Mouse (Mus musculus): ENCODE results near the gene Tubal3. TPM values are rescaled to one million over a fixed set of nuclear protein-coding genes. Genes with fewer than 3 reads are reported as not detected.
"Not testable (repeated sequence)": the region's sequence is repeated elsewhere in the genome, so short reads cannot be mapped to it uniquely, and the experiment has no call there.

Gene Tubal3
- polyA plus RNA-seq, 1 experiment = not detected

- Histone ChIP-seq H3K4me3 (ENCODE audit: insufficient read depth, low read depth, low read length) (no peak overlapping the region), H3K27ac (ENCODE audit: insufficient read depth, low read depth, low read length) (no peak overlapping the region), H3K4me1 (ENCODE audit: control insufficient read depth, insufficient read depth, low read length) (no peaks in the 10 kb centered on the region)
- WGBS = 63% methylated on average over 8 of the region's 8 CpGs
- no peak for TF ChIP-seq CTCF (IDR thresholded peaks at IDR 0.05; ENCODE audit: insufficient read depth, low read depth, low read length)
- no peak for TF ChIP-seq POLR2A (IDR thresholded peaks at IDR 0.05; ENCODE audit: insufficient read depth, low read depth, low read length)
These were observed 26.5 kb upstream of the Tubal3 start for GRCm38 (mm10) chr13:3891479-3892087.

- Histone ChIP-seq H3K27ac (ENCODE audit: insufficient read depth, low read depth, low read length) (no peak overlapping the region), H3K4me1 (ENCODE audit: control insufficient read depth, insufficient read depth, low read length) (no peaks in the 10 kb centered on the region), H3K4me3 (ENCODE audit: insufficient read depth, low read depth, low read length) (no peak overlapping the region)
- no peak for TF ChIP-seq POLR2A (IDR thresholded peaks at IDR 0.05; ENCODE audit: insufficient read depth, low read depth, low read length)
- no peak for TF ChIP-seq CTCF (IDR thresholded peaks at IDR 0.05; ENCODE audit: insufficient read depth, low read depth, low read length)
- WGBS = 32% methylated on average over 7 of the region's 7 CpGs
These were observed 25.5 kb upstream of the Tubal3 start for GRCm38 (mm10) chr13:3892601-3893000.

GRCm38 (mm10) chr13:3893126-3893734 lies 24.8 kb upstream of the Tubal3 start:
- under 1% methylated on average over 35 of the region's 35 CpGs for WGBS
- H3K27ac ChIP-seq (ENCODE audit: insufficient read depth, low read depth, low read length) = no peak overlapping the region
- H3K4me1 ChIP-seq (ENCODE audit: control insufficient read depth, insufficient read depth, low read length) = no peaks in the 10 kb centered on the region
- H3K4me3 ChIP-seq (ENCODE audit: insufficient read depth, low read depth, low read length) = peak overlapping the region; percentile 53
- TF ChIP-seq CTCF (IDR thresholded peaks at IDR 0.05; ENCODE audit: insufficient read depth, low read depth, low read length) (no peak), POLR2A (IDR thresholded peaks at IDR 0.05; ENCODE audit: insufficient read depth, low read depth, low read length) (peak; percentile 86)

GRCm38 (mm10) chr13:3894549-3894948 lies 23.5 kb upstream of the Tubal3 start:
- Histone ChIP-seq H3K4me1 (ENCODE audit: control insufficient read depth, insufficient read depth, low read length) (no peaks in the 10 kb centered on the region), H3K27ac (ENCODE audit: insufficient read depth, low read depth, low read length) (no peak overlapping the region), H3K4me3 (ENCODE audit: insufficient read depth, low read depth, low read length) (no peak overlapping the region)
- WGBS = 86% methylated on average over 8 of the region's 8 CpGs
- no peak for TF ChIP-seq POLR2A (IDR thresholded peaks at IDR 0.05; ENCODE audit: insufficient read depth, low read depth, low read length)
- no peak for TF ChIP-seq CTCF (IDR thresholded peaks at IDR 0.05; ENCODE audit: insufficient read depth, low read depth, low read length)

DNA sequence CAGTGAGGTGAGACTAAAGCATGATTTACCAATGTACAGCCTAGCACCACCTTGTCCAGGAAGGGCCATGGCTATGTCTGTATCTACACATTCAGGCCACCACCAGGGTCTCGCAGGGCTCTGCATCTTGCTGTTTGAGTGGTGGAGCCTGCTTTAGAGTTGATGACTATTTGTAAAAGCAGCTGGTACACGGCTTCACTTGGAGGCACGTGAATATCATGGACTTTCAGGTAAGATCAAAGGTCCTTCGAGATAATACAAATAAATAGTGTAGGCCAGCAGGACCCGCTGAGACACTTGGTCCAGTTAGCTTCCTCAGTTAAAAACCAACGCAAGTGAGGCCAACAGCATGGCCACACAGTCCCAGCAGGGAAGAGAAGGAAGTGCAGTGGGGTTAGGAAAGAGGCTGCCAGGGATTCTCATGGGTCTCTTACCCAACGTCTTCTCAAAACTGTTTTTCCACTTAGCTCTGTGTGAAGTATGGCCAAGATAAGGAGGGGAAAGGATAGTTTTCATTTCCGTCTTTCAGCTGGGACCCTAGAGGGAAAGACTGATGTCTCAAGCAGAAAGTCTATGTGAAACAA lies 22.6 kb upstream of the Tubal3 start:
- Histone ChIP-seq H3K4me1 (ENCODE audit: control insufficient read depth, insufficient read depth, low read length) (no peaks in the 10 kb centered on the region), H3K27ac (ENCODE audit: insufficient read depth, low read depth, low read length) (no peak overlapping the region), H3K4me3 (ENCODE audit: insufficient read depth, low read depth, low read length) (no peak overlapping the region)
- TF ChIP-seq CTCF (IDR thresholded peaks at IDR 0.05; ENCODE audit: insufficient read depth, low read depth, low read length) = no peak
- no peak for TF ChIP-seq POLR2A (IDR thresholded peaks at IDR 0.05; ENCODE audit: insufficient read depth, low read depth, low read length)
- WGBS = 90% methylated on average over 8 of the region's 8 CpGs

GRCm38 (mm10) chr13:3896032-3896431 lies 22.0 kb upstream of the Tubal3 start:
- Histone ChIP-seq H3K4me3 (ENCODE audit: insufficient read depth, low read depth, low read length) (no peak overlapping the region), H3K27ac (ENCODE audit: insufficient read depth, low read depth, low read length) (no peak overlapping the region), H3K4me1 (ENCODE audit: control insufficient read depth, insufficient read depth, low read length) (no peaks in the 10 kb centered on the region)
- TF ChIP-seq CTCF (IDR thresholded peaks at IDR 0.05; ENCODE audit: insufficient read depth, low read depth, low read length) (no peak), POLR2A (IDR thresholded peaks at IDR 0.05; ENCODE audit: insufficient read depth, low read depth, low read length) (no peak)
- WGBS = 89% methylated on average over 6 of the region's 6 CpGs

GRCm38 (mm10) chr13:3896913-3897312 lies 21.2 kb upstream of the Tubal3 start:
- 30% methylated on average over 5 of the region's 5 CpGs for WGBS
- Histone ChIP-seq H3K27ac (ENCODE audit: insufficient read depth, low read depth, low read length) (no peak overlapping the region), H3K4me1 (ENCODE audit: control insufficient read depth, insufficient read depth, low read length) (no peaks in the 10 kb centered on the region), H3K4me3 (ENCODE audit: insufficient read depth, low read depth, low read length) (no peak overlapping the region)
- no peak for TF ChIP-seq CTCF (IDR thresholded peaks at IDR 0.05; ENCODE audit: insufficient read depth, low read depth, low read length)
- no peak for TF ChIP-seq POLR2A (IDR thresholded peaks at IDR 0.05; ENCODE audit: insufficient read depth, low read depth, low read length)

DNA sequence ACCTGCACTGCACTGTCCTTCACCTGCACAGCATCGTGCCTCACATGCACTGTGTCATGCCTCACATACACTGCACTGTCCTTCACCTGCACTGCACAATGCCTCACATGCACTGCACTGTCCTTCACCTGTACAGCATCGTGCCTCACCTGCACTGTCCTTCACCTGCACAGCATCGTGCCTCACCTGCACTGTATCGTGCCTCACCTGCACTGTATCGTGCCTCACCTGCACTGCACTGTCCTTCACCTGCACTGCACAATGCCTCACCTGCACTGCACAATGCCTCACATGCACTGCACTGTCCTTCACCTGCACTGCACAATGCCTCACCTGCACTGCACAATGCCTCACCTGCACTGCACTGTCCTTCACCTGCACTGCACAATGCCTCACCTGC lies 19.9 kb upstream of the Tubal3 start:
- 93% methylated on average over 5 of the region's 5 CpGs for WGBS
- not testable (repeated sequence) for H3K4me1 ChIP-seq (ENCODE audit: control insufficient read depth, insufficient read depth, low read length)

DNA sequence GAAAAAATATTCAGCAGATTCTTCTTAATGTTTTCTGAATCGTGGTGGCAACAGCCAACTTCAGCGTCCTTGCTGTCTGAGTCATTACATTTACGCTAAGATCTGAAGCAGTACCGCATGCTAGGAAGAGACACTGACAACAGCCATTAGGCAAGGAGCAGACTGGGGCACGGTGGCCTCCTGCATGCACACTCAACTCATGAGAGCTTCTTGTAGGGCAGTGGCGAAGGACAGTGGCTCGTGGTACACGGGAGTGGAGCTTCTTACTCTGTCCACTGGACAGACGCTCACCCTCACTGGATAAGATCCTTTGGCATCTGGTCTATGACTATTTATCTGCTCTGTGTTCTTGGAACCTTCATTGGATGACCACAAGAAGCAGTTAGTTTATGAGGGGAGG lies 18.8 kb upstream of the Tubal3 start:
- WGBS = 91% methylated on average over 9 of the region's 9 CpGs
- Histone ChIP-seq H3K27ac (ENCODE audit: insufficient read depth, low read depth, low read length) (no peak overlapping the region), H3K4me1 (ENCODE audit: control insufficient read depth, insufficient read depth, low read length) (no peaks in the 10 kb centered on the region), H3K4me3 (ENCODE audit: insufficient read depth, low read depth, low read length) (no peak overlapping the region)
- TF ChIP-seq POLR2A (IDR thresholded peaks at IDR 0.05; ENCODE audit: insufficient read depth, low read depth, low read length) = no peak
- no peak for TF ChIP-seq CTCF (IDR thresholded peaks at IDR 0.05; ENCODE audit: insufficient read depth, low read depth, low read length)

More for the DNA sequence above, 19.9 kb upstream of the Tubal3 start:
- not testable (repeated sequence) for H3K4me3 ChIP-seq (ENCODE audit: insufficient read depth, low read depth, low read length); H3K27ac ChIP-seq (ENCODE audit: insufficient read depth, low read depth, low read length)
